Mouse (Mus musculus): ENCODE measurements around the gene Gm42957.
"Not testable (repeated sequence)": the region's sequence is repeated elsewhere in the genome, so short reads cannot be mapped to it uniquely, and the experiment has no call there.

The Gm42957 gene

DNA sequence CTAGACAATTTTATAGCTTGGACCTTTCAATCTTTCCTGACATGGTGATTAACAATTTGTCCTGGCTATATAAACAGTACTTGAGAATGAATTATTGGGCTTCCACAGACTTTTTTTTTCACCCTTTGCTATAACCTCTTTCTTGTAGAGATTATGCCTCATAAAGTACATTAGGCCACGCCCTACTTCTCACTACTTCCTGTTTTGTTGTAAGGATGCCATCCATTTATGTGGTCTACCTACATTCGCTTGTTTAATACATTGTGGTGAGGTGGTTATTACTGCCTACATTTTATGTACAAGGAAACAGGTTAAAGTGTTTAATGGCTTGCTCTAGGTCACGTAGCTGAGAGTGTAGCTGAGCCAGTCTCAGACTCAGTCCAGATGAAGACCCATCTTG lies 39.9 kb downstream of the Gm42957 start:
- no peak for DNase-seq (ENCODE audit: low read depth, low spot score)

DNA sequence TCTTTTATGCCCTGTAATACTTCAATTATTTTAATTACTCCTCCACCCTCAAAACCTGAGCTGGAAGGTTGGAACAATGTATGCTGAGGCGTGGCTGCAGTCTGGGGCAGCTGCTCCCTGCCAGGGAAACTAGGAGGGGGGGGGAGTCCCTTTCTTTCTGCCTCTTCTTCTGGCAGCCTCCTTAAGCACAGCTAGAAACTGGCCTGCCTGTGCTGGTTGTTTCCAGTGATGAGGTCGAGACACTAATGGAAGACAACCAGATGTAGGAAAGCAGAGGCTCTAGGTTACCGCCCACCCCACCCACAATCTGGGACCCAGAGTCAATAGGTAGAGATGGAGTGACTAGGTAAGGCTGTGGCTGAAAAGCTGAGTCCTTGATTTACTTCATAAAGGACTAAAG lies 40.4 kb downstream of the Gm42957 start:
- DNase-seq (ENCODE audit: low read depth, low spot score), result no peak

DNA sequence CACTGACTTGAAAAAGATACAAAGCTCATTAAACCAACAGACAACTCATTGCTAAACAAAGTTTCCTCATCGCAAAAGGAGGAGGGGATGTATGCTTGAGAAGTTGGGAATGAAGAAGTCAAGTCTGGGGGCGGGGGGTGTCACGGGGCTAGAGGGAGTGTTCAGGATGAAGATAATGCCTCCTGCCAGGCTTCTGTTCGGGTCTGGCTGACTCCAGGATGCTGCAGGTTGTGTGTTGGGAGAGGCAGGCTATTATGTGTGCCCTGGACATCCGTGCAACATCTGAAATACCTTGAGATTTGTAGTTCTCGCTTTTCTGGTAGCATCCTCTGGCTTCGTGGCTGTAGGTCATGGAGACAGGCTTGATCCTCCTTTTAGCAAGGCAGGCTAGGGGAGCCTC lies 43.2 kb downstream of the Gm42957 start:
- DNase-seq (ENCODE audit: low read depth, low spot score), result no peak

DNA sequence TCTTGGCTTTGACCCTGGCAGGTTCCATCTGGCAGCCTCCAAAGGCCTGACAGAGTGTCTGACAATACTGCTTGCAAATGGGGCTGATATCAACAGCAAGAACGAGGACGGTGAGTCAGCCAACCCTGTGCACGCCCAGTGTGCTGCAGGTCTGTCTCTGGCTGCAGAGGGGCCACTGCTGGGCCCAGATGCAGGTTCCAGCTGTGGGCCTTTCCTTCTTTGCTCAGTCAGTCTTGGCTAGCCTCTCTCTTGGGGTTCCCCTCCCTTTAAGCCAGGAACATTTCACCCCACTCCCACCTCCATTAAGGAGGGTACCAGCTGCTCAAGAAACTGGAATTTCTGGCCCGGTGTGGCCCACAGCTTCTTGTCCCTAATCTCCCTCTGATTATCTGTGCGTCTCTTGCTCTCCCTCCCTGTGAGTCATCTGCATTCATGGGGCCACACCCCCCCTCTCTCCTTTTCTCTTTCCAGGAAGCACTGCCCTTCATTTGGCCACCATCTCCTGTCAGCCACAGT lies 43.9 kb downstream of the Gm42957 start:
- no peak for DNase-seq (ENCODE audit: low read depth, low spot score)

DNA sequence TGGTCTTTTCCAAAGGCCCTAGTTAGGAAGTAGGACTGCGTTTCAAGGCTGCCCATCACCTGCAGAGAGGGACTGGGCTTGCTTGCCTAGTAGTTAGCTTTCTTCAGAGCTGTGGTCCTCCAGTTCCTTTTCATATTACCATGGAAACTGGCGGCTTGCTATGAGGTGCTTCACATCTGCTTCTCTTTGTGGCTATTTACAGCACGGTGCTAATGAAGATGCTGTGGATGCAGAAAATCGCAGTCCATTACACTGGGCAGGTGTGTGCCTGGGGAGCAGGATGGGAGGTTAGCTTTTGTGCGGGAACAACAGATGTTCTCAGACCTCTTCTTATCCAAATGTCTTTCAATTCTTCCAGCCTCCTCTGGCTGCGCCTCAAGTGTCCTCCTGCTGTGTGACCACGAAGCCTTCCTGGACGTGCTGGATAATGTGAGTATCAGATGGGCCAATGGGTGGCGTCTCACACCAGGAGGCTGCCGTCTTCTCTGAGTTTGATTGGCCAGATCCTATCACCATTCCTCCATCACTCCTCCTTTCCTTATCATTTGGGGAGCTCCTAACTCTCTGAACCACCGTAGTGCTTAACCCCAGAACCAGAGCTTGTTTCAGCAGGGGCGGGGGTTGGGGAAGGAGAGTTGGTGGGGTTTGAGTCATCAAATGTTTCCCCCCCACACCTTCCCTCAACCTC lies 45.1 kb downstream of the Gm42957 start:
- DNase-seq (ENCODE audit: low read depth, low spot score), result no peak

DNA sequence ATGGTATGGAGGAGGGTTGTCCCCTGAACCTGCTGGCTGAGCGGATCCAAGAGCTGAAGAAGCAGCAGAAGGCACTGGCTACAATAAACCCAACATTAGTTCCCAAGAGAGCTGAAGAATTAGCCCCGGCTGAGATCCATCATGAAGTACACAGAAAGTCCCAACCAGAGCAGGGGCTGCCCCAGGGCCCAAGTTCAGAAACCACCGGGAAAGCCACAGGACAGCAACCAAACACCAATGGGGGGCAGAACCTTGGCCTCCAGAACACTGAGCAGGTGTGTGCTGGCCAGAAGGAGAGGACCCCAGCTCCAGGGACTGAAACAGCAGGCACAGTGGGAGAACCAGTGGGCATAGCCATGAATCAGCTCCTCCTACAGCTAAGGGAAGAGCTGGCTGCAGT lies 48.2 kb downstream of the Gm42957 start:
- no peak for DNase-seq (ENCODE audit: low read depth, low spot score)

DNA sequence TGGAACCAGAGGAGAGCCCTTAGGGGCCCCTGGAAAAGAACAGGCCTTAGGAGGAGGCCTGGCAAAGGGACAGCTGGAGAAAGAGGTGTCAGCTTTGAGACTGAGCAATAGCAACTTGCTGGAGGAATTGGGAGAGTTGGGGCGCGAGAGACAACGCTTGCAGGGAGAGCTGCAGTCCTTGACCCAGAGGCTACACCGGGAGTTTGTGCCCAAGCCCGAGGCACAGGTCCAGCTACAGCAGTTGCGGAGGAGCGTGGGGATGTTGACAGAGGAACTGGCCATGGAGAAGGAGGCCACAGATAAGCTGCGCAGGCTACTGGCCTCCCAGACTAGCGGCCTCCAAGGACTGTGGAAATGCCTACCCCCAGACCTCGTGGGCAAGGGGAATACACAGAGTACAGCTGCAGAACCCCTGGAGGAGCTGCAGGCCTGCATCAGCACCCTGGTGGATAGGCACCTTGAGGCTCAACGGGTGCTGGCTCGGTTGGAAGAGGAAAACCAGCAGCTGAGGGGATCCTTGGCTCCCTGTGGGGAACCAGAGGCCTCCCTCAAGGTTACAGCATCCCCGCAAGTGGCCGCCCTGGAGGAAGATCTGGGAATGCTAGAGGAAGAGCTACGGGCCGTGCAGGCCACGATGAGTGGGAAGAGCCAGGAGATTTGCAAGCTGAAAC lies 49.0 kb downstream of the Gm42957 start:
- no peak for DNase-seq (ENCODE audit: low read depth, low spot score)

DNA sequence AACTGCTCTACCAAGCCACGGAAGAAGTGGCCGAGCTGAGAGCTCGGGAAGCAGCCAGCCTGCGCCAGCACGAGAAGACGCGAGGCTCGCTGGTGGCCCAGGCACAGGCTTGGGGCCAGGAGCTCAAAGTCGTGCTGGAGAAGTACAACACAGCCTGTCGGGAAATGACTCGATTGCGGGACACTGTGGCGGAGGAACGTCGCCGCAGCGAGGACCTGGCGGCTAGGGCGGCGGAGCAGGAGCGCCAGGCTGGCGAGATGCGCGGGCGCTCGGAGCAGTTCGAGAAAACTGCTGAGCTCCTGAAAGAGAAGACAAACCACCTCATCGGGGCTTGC lies 49.5 kb downstream of the Gm42957 start:
- no peak for DNase-seq (ENCODE audit: low read depth, low spot score)

DNA sequence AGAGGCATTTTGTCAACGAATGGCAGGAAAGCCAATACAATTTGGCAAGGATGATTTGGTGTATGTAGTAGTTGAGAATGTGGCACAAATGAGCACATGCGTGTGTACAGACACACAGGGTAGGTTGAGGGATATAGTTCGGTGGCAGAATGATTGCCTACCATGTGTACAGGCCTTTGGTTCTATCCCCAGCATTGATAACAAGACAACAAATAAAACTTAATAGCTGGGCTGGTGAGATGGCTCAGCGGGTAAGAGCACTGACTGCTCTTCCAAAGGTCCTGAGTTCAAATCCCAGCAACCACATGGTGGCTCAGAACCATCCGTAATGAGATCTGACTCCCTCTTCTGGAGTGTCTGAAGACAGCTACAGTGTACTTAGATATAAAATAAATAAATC lies 50.8 kb downstream of the Gm42957 start:
- not testable (repeated sequence) for DNase-seq (ENCODE audit: low read depth, low spot score)

DNA sequence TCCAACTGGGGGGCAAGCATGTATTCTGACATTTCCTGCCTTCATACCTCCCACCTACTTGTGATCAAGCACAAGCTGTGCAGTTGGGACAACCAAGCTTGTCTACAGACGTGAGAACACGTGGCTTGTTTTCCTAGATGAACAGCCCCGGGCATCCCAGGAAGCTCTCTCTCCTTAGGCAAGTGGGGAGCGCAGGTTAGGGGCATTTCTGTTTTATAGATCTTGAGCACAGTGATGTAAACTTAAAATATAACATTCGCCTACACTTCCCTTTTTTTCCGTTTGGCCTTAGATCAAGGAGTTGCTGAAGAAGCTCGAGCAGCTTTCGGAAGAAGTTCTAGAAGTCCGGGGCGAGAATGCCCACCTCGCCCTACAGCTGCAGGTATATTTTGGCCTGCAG lies 53.6 kb downstream of the Gm42957 start:
- no peak for DNase-seq (ENCODE audit: low read depth, low spot score)

DNA sequence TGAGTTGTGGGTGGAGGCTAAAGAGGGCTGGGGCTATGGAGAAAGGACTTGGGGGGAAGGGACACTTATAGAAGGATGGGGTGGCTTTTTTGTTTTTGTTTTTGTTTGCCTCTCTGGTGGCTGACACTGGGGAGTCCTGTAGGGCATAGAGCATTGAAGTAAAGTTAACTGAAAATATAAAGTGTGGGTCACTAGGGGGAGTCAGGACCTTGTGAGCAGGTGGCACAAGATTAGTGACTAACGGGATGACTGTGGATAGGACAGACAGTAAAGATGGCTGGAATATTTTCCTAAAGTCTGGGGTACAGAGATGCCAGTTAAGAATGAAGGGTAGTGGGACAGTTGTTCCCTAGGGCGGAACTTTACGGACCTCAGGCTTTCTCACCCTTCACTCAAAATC lies 55.0 kb downstream of the Gm42957 start:
- DNase-seq (ENCODE audit: low read depth, low spot score), result no peak

DNA sequence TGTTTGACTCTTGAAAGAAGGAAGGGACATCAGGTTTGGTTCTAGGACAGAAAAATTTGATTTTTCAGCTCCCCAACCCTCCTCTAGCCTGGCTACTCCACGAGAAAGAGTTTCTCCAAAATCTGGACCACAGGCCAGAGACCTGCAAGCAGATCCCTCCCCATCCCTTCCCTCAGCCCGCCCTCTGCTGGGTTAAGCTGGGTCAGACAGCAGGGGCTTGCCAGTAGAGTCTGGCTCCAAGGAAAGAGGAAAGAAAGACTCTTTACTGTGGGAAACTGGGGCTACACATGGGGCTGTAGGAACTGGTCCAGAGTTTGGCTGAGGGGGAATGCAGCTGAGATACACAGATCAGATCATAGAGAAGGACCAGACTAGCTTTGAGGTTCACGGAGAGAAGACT lies 57.2 kb downstream of the Gm42957 start:
- peak; percentile 42 for DNase-seq (ENCODE audit: low read depth, low spot score)

DNA sequence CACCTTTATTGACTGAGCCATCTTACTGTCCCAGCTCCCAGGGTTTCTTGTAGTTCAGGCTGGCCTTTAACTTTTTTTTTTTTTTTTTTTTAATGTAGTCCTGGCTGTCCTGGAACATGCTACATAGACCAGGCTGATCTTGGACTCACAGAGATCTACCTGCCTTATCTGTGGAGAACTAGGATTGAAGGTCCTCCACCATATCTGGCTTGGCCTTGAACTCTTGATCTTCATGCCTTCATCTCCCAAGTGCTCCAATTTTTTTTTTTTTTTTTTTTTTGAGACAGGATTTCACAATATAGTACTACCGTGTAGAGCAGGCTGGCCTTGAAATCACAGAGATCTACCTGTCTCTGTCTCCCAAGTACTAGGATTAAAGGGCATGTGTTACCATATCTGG lies 58.3 kb downstream of the Gm42957 start:
- no peak for DNase-seq (ENCODE audit: low read depth, low spot score)

DNA sequence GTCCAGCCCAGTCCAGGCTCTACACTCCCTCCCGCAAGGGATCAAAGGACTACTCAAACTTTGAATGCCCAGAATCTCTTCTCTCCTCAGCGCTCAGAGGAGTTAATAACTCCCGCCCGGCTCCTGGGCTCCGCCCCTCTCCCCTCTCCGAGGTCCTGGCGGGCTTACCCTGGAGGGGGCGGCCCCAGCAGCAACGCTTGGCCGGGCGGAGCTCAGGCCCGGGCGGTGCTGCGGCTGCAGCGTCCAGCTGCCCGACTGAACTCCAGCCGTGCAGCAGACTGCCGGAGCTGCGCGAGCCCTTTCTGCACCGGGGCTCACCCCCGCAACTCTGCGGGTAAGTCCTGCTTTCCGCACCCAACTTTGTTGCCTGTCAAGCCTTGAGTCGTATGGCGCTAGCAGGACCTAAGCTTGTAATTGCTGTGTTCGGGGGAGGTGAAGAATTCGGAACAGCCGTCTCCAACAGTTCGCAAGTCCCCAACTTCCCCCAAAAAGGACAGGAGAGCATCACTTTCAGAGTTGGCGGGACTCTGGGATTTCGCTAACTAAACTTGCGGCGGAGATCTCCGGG lies 61.0 kb downstream of the Gm42957 start, which contains the start of gene Pias3:
Pias3 (plus strand) TSS at position 187 of the 568 bp plus-strand sequence.
- peak; percentile 80 for DNase-seq (ENCODE audit: low read depth, low spot score)

DNA sequence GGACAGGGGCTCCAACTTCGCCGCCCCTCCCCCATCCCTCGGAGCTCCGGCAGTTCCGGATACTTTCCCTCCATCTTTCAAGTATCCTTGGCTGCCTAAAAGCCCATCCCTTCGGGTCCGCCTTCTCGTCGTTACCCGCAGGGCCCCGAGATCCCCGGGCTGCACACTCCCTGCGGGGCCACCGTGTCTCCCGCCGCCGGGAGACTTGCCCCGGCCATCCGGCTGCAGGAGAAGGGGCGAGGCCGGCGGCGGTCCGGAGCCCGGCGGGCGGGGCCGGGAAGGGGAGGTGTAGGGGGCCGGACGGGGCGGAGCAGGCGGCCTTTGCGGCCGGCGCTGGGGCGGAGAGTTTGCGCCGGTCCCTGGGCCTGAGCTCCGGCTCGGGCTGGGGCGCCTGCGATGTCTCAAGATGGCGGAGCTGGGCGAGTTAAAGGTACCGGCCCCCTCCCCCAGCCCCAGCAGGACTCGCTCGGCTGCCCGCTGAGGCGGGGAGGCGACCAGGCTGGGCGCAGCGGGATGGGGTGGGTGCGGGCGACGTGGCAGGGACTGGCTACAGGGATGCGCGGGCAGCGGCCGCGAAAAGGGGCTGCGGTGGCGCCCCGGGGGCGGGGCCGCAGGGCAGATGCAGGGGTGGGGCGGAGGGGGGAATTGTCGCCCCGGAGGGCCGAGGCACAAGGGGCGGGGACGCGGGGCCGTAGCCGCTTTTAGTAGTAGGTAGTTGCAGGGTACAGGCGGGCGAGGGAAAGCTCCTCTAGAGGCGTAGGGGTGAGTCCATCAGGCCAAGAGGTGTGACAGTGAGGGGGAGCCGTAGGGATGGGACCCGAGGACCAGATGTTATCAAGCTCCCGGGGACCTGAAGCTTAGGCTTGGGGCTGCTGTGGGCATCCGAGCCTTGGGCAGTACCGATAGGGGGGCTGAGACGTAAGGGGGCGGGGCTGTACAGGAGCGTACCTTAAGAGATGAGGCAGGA lies 61.8 kb downstream of the Gm42957 start:
- peak; percentile 88 for DNase-seq (ENCODE audit: low read depth, low spot score)

DNA sequence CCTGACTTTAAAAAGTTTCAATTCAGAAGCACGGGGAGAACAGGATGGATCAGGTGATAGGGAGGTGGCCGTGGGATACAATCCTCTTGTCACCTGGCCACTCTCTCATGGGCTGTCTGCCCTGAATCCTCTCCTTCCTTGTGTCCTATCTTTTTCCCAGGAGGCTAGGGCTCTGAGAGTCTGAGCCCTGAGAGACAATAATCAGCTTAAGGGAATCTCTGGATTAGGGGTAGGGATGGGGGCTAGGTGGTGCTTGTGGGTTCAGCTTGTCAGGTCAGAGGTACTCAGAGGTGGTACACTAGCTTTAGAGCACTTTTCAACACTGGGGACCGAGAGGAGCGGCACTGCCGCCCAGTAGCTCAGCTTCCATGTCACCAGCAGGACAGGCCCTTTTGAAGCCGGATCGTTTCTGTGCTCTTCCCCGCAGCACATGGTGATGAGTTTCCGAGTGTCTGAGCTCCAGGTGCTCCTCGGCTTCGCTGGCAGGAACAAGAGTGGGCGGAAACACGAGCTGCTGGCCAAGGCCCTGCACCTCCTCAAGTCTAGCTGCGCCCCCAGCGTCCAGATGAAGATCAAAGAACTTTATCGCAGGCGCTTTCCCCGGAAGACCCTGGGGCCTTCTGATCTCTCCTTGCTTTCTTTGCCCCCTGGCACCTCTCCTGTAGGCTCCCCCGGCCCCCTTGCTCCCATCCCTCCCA lies 63.9 kb downstream of the Gm42957 start:
- no peak for DNase-seq (ENCODE audit: low read depth, low spot score)

DNA sequence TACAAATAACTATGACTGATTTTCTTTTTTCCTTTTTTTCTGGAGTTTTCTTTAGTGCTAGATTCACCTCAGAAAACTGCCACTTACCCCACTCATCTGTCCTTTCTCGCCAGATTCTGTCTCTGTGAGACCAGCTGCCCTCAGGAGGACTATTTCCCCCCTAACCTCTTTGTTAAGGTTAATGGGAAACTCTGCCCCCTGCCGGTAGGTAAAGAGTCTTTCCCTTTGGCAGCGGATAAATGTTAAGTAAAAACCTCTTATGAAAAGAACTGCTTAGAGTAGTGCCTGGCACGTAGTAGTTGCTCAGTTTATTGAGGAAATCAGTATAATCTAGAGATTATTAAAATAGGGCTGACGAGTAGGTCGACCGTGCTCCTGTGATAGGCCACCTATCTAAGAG lies 65.1 kb downstream of the Gm42957 start:
- DNase-seq (ENCODE audit: low read depth, low spot score), result peak; percentile 36

DNA sequence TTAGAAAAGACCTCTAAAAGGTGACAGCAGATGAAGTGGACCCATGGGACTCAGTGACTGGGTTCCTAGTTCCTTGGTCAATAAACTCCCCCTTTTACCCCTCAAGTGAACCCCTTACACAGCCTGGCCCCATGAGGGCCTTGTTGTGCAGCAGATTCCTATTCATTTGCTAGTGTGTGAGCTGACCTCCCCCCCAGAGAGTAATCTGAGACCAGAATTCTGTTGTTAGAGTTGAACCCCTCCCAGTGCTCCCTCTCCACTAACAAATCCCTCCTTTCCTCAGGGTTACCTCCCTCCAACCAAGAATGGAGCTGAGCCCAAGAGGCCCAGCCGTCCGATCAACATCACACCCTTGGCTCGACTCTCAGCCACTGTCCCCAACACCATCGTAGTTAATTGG lies 65.7 kb downstream of the Gm42957 start:
- no peak for DNase-seq (ENCODE audit: low read depth, low spot score)

All from forelimb bud, embryonic 11.5 days (tissue).